Mouse (Mus musculus) c-Kit-positive CD71-positive TER-119-positive erythroid progenitor cells, embryonic 14.5 days (primary cell): ENCODE results near the gene Anxa4.

Experiments used
- DNase-seq: peaks from one replicate; pipeline ENCODE4 v3.0.0-alpha.2; 2013; ENCODE audit warnings: low spot score

The Anxa4 gene

DNA sequence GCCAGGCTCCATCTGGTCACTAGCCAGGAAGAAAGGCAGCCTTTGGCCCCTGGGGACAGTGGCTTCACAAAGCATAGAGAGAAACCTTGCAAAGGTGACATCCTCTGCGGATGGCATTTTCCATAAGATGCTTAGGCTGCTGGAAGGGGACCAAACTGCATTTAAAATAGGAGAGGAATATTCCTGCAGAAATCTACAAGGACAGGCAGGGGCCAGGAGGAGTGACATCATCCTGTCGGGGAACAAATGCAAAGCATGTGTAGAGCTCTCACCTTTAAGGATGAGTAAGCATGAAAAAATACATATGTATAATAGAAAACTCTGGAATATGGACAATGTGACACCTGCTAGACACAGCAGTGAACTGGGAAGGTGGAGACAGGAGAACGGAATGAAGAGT is 7.1 kb upstream of the Anxa4 start:
- no peak for DNase-seq

DNA sequence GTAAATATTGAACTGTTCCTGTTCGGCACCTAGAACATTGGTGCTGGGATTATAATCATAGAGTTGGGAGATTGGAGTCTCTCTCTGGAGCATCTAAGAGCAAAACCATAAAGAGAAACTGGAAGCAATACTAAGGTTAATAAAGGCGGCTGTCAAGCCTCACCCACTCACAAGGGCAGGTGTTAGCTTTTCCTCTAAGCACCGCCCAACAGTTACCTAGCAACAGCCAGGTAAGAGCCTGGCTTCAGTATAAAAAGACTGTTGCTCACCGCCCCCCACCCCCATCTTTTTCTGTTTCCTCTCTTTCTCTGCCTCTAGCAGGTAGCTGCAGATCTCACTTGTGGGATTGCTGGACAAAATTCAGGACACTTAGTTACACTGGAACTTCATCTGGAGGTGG is 4.1 kb upstream of the Anxa4 start:
- no peak for DNase-seq

DNA sequence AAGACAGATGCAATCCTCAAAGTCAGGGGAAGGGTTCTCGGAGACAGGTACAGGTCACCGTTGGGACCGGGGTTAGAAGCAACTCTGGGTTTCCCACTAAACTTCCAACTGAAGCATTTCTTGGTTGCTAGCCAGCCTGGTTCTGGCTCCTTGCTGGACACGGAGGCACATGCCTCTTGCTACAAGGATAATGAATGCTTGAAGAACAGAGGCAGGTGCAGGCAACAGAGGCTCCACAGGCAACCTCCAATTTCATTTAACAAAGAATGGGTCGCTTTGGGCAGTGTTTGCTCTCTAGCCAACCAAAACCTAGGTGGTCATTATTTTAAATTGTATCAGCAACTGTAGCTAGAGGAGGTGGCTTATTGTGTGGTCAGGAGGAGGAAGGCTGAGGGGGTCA is 573 bp upstream of the Anxa4 start:
- DNase-seq = no peak

- DNase-seq = no peak
Observed at GRCm38 (mm10) chr6:86790351-86790943, 2.9 kb downstream of the Anxa4 start.

DNA sequence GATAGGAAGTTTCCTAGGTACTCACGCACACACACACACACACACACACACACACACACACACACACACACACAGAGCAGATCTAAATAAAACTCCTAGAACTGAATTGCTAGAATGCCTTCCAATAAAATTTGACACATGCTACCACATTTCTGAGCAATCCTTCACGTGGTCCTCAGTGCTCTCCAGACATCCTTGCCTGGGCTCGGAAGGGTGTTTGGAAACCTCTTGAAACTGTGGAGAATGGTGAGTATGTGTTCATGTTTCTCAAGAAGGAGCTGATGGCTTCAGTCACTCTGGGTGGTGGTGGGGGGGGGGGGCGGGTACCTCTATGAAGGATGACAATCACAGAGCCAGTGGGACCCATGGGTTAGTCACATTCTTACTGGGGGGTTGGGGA is 5.1 kb downstream of the Anxa4 start:
- no peak for DNase-seq

DNA sequence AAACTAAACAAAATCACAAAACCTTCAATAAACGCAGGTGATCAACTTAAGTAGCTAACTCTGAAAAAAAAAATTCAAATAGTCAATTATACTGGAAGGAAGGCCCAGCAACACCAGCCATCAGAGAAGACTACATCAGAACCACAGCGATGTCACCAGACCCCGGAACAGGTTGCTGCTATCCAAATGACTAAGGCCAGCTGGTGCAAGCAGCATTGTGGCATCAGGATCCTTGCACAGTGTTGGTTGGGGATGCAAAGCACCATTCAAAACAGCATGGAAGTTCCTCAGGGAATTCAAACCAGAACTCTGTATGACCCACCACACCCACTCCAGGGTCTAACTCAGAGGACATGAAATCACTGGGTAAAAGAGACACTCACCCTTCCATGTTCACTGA is 6.8 kb downstream of the Anxa4 start:
- no peak for DNase-seq

DNA sequence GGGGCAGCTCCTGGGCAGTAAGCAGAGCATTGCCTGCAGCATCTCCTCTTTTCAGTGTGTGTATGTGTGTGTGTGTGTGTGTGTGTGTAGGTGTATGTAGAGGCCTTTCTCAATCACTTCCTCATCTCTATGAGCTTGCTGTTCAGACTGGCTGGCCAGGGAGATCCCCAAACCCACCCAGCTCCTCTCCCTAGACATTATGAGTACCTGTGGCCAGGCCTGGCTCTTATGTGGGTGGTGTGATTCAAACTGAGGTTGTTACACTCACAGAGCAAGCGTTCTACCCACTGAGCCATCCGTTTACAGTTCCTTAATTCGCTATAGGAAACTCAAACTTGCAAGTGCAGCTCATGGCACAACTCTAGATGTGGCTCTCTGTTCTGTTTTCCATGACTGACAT is 8.6 kb downstream of the Anxa4 start:
- DNase-seq = no peak

GRCm38 (mm10) chr6:86782342-86782741 is 11.0 kb downstream of the Anxa4 start:
- no peak for DNase-seq

GRCm38 (mm10) chr6:86781361-86781957 is 11.9 kb downstream of the Anxa4 start:
- no peak for DNase-seq

- no peak for DNase-seq
Observed at GRCm38 (mm10) chr6:86778910-86779594, 14.3 kb downstream of the Anxa4 start.

DNA sequence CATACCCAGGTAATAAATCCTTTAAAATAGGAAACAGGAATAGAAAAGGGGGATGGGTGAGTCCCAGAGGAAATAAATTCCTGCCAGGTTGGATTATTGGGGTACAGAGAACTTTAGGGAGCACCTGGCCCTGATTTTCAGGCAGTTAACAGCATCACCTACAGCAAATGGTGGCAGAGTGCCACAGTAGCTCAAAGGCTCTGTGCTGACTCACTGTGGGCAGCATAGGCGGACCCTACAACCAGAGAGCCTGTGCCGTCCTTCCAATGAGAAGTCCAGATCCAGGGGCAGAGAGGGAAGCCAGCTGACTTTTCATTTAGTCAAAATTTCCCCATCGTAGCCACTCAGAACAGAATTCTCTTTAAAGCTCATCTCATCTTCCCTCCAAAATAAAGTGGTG is 16.2 kb downstream of the Anxa4 start:
- DNase-seq = no peak

GRCm38 (mm10) chr6:86776706-86777071 is 16.7 kb downstream of the Anxa4 start:
- DNase-seq = no peak

DNA sequence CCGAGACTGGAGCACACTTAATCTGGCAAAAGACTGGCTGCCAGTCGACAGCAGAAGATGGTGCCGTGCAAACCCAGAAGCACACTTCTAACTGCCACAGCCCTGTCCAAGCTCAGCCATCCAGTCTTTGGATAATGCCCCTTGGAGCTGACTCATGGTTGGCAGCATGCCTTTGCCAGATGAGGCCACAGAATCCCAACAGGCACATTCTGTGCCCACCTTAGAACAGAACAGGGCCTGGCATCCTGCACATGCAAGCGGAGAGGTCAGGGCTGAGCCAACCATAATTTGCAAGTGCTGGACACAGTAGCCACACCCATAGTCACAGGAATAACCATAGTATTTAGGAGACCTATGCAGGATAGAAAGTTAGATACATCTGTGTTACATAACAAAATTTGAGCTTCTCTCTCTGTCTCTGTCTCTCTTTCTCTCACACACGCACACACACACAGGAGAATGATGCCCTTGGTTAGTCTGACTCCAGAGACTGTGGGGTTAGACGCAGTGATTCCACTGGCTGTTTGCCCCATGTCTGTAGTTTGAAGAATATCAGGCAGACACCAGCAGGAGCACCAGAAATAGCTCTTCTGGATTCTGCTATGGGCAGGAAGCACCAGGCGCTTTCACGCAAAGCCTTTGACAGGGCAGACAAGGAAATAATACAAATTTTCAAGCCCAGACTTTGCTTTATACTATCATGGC is 17.2 kb downstream of the Anxa4 start:
- DNase-seq = no peak

DNA sequence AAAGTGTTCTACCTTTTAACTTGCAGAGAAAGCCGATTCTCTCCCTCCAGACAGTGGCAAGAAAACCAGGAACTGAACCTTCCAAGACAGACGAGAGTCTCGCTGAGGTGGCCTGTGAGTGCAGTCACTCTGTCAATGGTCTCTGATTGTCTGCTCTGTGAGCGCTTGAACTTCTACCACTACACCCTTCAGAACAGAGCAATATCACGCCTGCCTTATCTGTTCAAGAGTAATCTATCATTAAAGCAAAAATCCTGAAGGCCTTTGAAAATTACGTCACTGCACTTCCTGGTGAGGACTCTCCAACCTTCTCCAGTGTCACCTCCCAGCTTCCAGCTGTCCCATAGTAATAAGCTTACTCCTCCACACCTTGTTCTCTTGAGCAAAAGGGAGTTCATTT is 18.4 kb downstream of the Anxa4 start:
- no peak for DNase-seq

GRCm38 (mm10) chr6:86773830-86774229 is 19.6 kb downstream of the Anxa4 start:
- no peak for DNase-seq

DNA sequence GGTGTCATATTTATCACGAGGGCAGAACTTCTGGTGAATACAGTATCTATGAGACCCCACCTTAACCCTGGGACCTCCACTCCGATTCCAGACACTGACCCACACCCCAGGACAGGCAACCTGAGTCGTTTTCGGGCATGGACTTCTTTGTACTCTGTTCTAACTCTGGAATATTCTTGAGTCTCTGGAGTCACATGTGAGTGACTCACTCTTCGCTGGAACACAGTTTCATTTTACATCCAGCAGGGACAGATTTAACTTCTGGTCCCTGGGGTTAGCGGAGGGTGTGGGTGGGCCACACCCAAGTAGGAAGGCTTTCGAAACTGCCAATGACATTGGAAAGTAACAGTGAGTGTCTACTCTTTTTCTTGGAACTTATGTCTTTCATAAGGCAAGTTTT is 20.8 kb downstream of the Anxa4 start:
- no peak for DNase-seq

DNA sequence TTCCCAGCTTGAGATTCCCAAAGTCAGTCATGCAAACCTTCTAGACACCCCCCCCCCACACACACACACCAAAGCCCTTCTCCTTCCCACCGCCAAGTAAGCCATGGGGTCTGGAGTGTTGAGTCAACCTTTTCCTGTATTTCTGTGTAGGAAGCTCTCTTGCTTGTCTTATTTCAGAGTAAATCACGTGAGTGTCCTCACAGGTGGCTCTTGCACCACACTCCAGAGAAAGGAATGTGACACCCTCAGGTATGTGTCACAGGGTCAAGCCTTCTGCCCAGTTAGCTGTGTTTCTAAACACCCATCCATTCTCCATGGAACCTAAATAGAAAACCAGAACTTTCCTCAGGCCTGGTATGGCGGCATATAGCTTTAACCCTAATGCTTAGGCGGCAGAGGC is 24.4 kb downstream of the Anxa4 start:
- no peak for DNase-seq

DNA sequence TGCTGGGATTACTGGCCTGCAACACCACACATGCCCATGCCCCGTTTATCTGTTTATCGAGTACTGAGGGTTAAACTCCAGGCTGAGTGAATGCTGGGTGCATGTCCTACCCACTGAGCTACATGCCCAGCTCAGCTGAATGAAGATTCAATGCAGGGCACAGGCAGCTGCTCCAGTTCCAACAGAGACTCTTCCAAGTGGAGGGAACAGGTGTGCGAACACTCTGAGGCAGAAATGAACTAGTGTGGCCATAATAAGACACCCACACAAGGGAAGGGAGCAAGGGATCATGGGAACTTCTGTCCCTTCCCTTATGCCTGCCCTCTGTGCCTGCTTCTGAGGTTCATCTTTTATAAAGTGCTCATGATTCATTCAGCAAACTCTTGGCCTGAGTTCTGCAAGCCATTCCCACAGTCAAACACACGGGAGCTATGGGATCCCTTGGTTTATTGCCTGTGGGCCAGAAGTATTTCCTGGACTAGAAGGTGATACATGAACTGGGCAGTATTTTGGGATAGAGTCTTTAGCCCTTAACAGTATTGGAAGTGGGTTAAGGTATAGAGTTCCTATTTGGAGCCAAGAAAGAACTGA is 25.1 kb downstream of the Anxa4 start:
- no peak for DNase-seq

DNA sequence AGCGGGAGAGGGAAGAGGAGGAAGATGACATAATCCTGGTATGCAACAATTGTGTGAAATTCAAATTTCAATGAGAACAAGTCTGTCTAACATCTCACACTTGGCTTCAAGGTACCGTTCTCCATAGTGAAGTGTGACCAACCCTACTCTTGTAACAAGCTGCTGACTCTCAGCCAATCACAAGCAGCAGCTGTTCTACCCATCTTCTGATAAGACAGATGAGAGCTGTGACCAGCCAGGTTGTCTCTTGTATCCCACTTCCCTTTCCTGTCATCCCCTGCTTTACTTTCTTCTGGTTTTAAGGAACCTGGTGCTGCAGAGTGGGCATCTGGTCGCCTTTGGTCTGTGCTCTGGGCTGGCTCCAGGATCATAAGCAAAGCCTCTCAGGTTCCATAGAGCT is 25.9 kb downstream of the Anxa4 start:
- no peak for DNase-seq

GRCm38 (mm10) chr6:86765637-86766059 is 27.7 kb downstream of the Anxa4 start:
- no peak for DNase-seq

DNA sequence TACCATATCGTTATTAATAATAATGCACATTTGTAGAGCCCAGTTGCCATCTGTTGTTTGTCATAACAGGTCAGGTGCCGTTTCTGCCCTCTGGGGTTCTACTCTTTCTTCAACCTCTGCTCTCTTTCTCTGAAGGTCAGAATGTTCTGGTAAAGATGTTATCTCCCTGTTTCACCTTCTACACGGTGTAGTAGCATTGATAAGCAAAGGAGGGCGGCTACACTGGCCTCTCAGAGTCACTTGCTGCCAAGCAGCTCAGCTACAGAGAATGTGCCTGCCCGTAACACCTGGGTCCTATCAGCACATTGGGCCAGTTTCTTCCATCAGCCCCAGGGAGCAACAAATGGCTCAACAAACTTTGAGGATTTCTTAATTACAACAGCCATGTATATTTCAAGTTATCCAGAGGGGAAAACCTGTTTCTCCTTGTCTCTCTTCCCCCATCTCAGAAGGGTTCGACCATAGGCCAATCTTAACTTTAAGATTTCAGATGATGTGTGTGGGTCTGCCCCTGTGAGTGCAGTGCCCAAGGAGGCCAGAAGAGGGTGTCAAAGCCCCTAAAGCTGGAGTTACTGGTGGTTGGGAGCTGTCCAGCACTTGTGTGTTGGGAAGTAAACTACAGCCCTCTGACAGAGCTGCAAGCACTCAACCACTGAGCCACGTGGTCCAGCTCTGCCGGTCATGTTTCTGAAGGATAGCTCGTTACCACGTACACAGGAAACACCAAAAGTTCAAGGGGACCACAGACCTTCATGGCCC is 39.1 kb downstream of the Anxa4 start:
- DNase-seq = no peak

- no peak for DNase-seq
Observed at GRCm38 (mm10) chr6:86752843-86753485, 40.4 kb downstream of the Anxa4 start.
